Mouse (Mus musculus) intestine, postnatal 0 days (tissue): ENCODE data around the gene F830045P16Rik. TPM values are rescaled to one million over a fixed set of nuclear protein-coding genes. Genes with fewer than 3 reads are reported as not detected.

Source experiments
- ATAC-seq: fragments of 200-750 bp; cut with Nextera tagmentation; 2 replicates; pipeline ENCODE4 v1.8.0; 2017; ENCODE audit warnings: mild to moderate bottlenecking, moderate TSS enrichment, moderate library complexity
- H3K27ac ChIP-seq: fragments of 300-500 bp; sonication (generic); 2 replicates; pipeline ENCODE4 v1.5.1; 2014; ENCODE audit warnings: mild to moderate bottlenecking, low read depth, low read length, moderate library complexity
- H3K27me3 ChIP-seq: fragments of 300-500 bp; sonication (generic); replicated peaks from 2 replicates; pipeline ENCODE4 v1.6.1; 2014; ENCODE audit warnings: low read length, mixed read lengths; ENCODE audit not compliant: control insufficient read depth, insufficient read depth
- H3K36me3 ChIP-seq: fragments of 300-500 bp; sonication (generic); 2 replicates; pipeline ENCODE4 v1.6.1; 2014; ENCODE audit warnings: mild to moderate bottlenecking, moderate library complexity; ENCODE audit not compliant: control insufficient read depth, insufficient read depth
- H3K4me1 ChIP-seq: fragments of 300-500 bp; sonication (generic); replicated peaks from 2 replicates; pipeline ENCODE4 v1.6.1; 2014; ENCODE audit warnings: antibody characterized with exemption, low read length, mixed read lengths; ENCODE audit not compliant: control insufficient read depth, insufficient read depth
- H3K4me2 ChIP-seq: fragments of 300-500 bp; sonication (generic); replicated peaks from 2 replicates; pipeline ENCODE4 v1.6.1; 2014; ENCODE audit warnings: low read depth, mild to moderate bottlenecking, moderate library complexity
- H3K4me3 ChIP-seq: fragments of 300-500 bp; sonication (generic); 2 replicates; pipeline ENCODE4 v1.5.1; 2014; ENCODE audit warnings: low read depth, low read length
- H3K9ac ChIP-seq: fragments of 300-500 bp; sonication (generic); 2 replicates; pipeline ENCODE4 v1.6.1; 2014; ENCODE audit warnings: mild to moderate bottlenecking, low read depth, low read length
- H3K9me3 ChIP-seq: fragments of 300-500 bp; sonication (generic); 2 replicates; pipeline ENCODE4 v1.6.1; 2016; ENCODE audit warnings: mixed run types; ENCODE audit not compliant: control insufficient read depth
- CTCF ChIP-seq: sonication (generic); IDR thresholded peaks from 2 replicates; pipeline ENCODE4 v1.5.1; 2016; ENCODE audit warnings: low read depth, mild to moderate bottlenecking, control low read depth, antibody characterized with exemption, moderate library complexity
- WGBS: fragments of 180-500 bp; shearing (Covaris S2); extraction: QIAGEN DNeasy Blood & Tissue Kit; methylation state at CpG from one replicate; pipeline ENCODE4 v1.1.7; 2014; 5-methylcytosine and 5-hydroxymethylcytosine counted together
- polyA plus RNA-seq: library from polyadenylated mRNA; unstranded; fragments of >200 nt; fragmentation: Nextera tagmentation; extraction: Ambion mirVana; gene quantifications from 2 replicates; pipeline ENCODE4 v1.2.1, GENCODE M21; 2015

F830045P16Rik gene
- polyA plus RNA-seq, 1 experiment from 2014 or later, result not detected

DNA sequence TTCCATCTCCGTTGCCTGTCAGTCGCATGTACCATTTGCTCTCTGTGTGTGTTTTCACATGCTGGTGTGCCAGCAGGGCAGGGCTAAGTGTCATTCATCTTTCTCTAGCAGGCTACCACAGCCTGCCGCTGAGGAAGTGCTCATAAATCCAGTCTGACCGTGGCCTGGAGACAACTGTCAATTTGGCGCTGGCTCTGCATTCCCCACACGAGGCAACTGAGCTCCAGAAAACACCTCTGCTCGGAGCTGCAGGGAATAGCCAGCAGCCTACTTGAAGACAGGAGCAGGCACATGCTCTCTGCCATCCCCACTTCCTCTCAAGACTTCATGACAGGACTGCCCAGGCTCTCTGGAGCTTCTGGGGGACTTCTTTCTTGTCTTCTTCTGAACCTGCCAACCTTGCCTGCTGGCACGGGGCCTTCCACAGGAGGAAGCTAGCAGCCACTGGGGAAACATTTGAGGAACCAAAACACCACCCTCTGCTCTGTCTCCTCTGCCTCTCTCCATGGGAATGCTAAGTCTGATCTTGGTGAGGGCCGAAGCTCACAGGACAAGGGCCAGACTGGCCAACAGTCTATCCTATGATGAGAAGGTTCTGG is 13.2 kb upstream of the F830045P16Rik start:
- Histone ChIP-seq H3K36me3 (no peaks in the 10 kb centered on the region), H3K4me2 (no peak overlapping the region), H3K4me3 (no peak overlapping the region), H3K9ac (no peak overlapping the region), H3K27me3 (no peaks in the 10 kb centered on the region), H3K27ac (no peak overlapping the region), H3K4me1 (no peaks in the 10 kb centered on the region), H3K9me3 (no peaks in the 10 kb centered on the region)
- no peak for TF ChIP-seq CTCF
- 57% methylated on average over 9 of the region's 9 CpGs for WGBS
- no peak for ATAC-seq

DNA sequence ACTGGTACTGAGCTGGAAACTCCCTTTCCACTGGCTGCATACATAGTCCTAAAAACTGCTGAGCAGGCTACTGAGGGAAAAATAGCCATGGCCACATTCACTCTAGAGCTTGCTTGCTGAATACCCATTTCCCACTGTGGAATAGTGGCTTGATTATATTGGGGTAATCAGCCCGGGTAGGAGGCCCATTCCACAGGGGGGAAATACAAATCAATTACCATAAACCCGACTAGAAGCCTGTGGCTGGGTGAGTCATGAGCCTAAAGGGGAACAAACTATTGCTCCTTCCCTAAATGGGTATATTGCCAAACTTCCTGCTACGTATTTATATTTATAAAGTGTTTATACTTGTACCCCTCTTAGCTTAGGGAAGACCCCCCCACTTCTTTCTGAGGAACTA is 10.4 kb upstream of the F830045P16Rik start:
- H3K27me3 ChIP-seq, result no peaks in the 10 kb centered on the region
- H3K9me3 ChIP-seq, result no peaks in the 10 kb centered on the region
- no peak overlapping the region for H3K4me3 ChIP-seq
- no peaks in the 10 kb centered on the region for H3K4me1 ChIP-seq
- no peak overlapping the region for H3K4me2 ChIP-seq
- no peak for TF ChIP-seq CTCF
- H3K27ac ChIP-seq, result no peak overlapping the region
- no peak overlapping the region for H3K9ac ChIP-seq
- H3K36me3 ChIP-seq, result no peaks in the 10 kb centered on the region
- no peak for ATAC-seq
- 43% methylated on average over 3 of the region's 3 CpGs for WGBS

DNA sequence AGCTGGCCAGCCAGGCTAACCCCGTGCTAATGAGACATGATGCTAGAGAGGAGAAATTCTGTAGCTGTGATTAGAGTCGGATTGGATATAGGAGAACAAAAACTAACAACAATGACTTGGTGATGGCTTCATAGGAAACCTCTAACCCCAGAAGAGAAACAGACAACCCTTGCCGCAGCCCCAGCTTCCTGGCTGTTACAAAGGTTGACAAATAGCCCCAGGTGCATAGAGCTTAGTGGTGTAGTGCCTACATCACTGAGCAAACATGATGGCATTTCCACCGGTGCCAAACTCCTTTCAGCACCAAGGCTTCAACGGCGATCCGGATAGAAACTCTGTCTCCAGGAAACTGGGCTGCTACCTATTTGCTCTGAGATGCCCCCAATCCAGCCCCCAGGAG is 9.2 kb upstream of the F830045P16Rik start:
- Histone ChIP-seq H3K4me1 (no peaks in the 10 kb centered on the region), H3K27ac (no peak overlapping the region), H3K4me3 (no peak overlapping the region), H3K9ac (no peak overlapping the region), H3K9me3 (no peaks in the 10 kb centered on the region), H3K27me3 (no peaks in the 10 kb centered on the region), H3K4me2 (no peak overlapping the region), H3K36me3 (no peaks in the 10 kb centered on the region)
- TF ChIP-seq CTCF, result no peak
- 78% methylated on average over 7 of the region's 7 CpGs for WGBS
- ATAC-seq, result no peak

DNA sequence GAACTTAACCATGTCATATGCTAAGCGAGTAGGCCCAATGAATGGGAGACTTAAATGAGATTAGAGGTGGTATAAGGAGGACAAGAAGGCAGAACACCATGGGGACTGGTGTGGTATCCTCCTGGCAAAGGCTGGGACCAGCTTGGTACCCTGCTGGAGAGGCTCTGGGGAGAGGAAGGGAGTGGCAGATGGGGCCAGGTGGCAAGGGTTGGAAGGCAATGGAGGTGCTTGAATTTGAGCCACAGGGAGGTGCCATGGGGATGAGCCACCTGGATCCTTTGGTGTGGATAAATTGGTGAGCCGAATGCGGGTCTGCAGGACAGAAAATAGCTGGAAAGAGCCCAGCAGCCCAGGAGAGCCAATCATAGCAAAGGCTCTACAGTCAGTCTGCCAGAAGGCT is 8.5 kb upstream of the F830045P16Rik start:
- Histone ChIP-seq H3K9ac (no peak overlapping the region), H3K4me3 (no peak overlapping the region), H3K4me1 (no peaks in the 10 kb centered on the region), H3K4me2 (no peak overlapping the region), H3K27me3 (no peaks in the 10 kb centered on the region), H3K36me3 (no peaks in the 10 kb centered on the region), H3K27ac (no peak overlapping the region), H3K9me3 (no peaks in the 10 kb centered on the region)
- ATAC-seq, result no peak
- TF ChIP-seq CTCF, result no peak
- 86% methylated on average over 3 of the region's 3 CpGs for WGBS

DNA sequence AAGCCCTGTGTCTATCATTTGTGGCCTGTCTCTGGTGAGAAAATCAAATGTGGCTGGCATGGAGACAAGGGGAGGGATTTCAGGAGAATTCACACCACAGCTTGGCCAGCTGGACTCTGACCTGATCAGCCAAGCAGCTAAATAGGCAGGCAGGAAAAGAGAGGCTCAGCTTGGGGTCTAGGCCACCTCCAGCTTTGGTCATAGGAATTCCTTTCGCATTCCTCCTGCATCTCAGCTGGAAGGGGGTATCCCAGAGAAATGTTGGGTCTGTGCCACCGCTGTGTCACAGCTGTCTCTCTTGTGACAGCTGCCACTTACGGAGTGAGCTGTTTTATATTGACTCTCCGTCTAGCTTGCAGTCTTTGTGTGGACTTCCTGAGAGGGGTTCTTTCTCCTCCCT is 8.0 kb upstream of the F830045P16Rik start:
- 54% methylated on average over 4 of the region's 4 CpGs for WGBS
- Histone ChIP-seq H3K4me2 (no peak overlapping the region), H3K36me3 (no peaks in the 10 kb centered on the region), H3K27me3 (no peaks in the 10 kb centered on the region), H3K9me3 (no peaks in the 10 kb centered on the region), H3K4me3 (no peak overlapping the region), H3K4me1 (no peaks in the 10 kb centered on the region), H3K9ac (no peak overlapping the region), H3K27ac (no peak overlapping the region)
- TF ChIP-seq CTCF, result no peak
- no peak for ATAC-seq

DNA sequence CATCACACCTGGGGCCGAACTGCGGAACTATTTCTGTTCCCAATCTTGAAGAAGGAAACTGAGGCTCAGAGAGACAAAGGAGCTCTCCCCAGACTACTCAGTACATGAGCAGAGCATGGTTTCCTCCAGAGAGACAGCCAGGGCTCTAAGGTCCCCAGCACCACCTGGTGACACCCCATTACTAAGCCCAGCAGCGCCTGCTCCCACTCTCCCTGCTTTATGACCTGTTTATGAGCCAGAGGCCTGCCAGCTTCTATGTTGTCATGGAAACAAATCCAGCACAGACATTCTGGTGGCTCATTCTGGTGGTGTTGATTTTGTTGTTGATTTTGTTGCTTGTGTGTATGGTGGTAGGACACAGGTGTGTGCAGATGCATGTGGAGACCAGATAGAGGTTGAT is 3.6 kb upstream of the F830045P16Rik start:
- Histone ChIP-seq H3K9me3 (no peaks in the 10 kb centered on the region), H3K4me2 (no peak overlapping the region), H3K27me3 (no peaks in the 10 kb centered on the region), H3K36me3 (no peaks in the 10 kb centered on the region), H3K27ac (no peak overlapping the region), H3K4me1 (no peaks in the 10 kb centered on the region), H3K9ac (no peak overlapping the region), H3K4me3 (no peak overlapping the region)
- ATAC-seq, result no peak
- no peak for TF ChIP-seq CTCF
- 63% methylated on average over 3 of the region's 3 CpGs for WGBS

DNA sequence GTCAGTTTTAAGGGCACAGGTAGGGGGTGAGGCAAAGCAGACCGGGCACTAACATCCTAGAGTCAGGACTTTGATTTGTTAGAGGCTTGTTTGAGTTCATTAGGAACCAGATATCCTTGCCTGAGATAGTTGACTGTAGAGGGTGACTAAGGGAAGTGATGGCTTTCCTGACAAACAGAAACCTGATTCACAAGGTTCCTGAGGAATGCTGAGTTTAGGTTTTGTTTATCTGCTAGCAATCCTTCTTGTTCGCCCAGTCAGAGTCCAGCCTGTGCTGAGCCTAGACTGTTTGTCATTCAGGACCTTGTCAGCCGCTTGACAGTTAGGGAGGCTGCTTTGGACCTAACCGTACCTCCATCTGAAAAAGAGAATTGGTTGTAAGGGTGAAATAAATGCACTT is 2.8 kb upstream of the F830045P16Rik start:
- peak; percentile 69 for ATAC-seq
- no peaks in the 10 kb centered on the region for H3K4me1 ChIP-seq
- H3K27ac ChIP-seq, result no peak overlapping the region
- H3K4me2 ChIP-seq, result no peak overlapping the region
- H3K36me3 ChIP-seq, result no peaks in the 10 kb centered on the region
- no peaks in the 10 kb centered on the region for H3K27me3 ChIP-seq
- 24% methylated on average over 4 of the region's 4 CpGs for WGBS
- H3K4me3 ChIP-seq, result no peak overlapping the region
- TF ChIP-seq CTCF, result no peak
- H3K9me3 ChIP-seq, result no peaks in the 10 kb centered on the region
- no peak overlapping the region for H3K9ac ChIP-seq
